Mouse (Mus musculus) left cerebral cortex, postnatal 4 days (tissue): ENCODE measurements at regions not wholly inside any gene's neighbourhood (a gene's known extent, or its start where the extent isn't known, plus 50 kb on each side); places are given as distances from the start of the nearest gene placed in this dataset.

ENCODE experiments used
- DNase-seq: peaks from one replicate; pipeline ENCODE4 v3.0.0-alpha.2; 2022
- intact Hi-C: fragments of 180-260 bp; cut with DNase I; formaldehyde crosslinking; loops from one replicate; pipeline ENCODE4 v1.15.1; 2025

- intact Hi-C loops, result no loop called here
- no peak for DNase-seq
These were observed 163.5 kb upstream of the Kcnh7 start for GRCm38 (mm10) chr2:63347562-63347961.

GRCm38 (mm10) chr2:63326750-63327149, 142.7 kb upstream of the Kcnh7 start:
- no peak for DNase-seq
- intact Hi-C loops, result no loop called here

GRCm38 (mm10) chr2:63280911-63281310, 96.8 kb upstream of the Kcnh7 start:
- DNase-seq, result no peak
- intact Hi-C loops, result no loop called here

- DNase-seq, result no peak
- intact Hi-C loops, result no loop called here
These were observed 89.7 kb upstream of the Kcnh7 start for GRCm38 (mm10) chr2:63273799-63274203.

- intact Hi-C loops, result no loop called here
- no peak for DNase-seq
These were observed 62.1 kb upstream of the Kcnh7 start for GRCm38 (mm10) chr2:63246091-63246612.

- intact Hi-C loops, result no loop called here
- DNase-seq, result peak; percentile 42
These were observed 55.2 kb upstream of the Kcnh7 start for GRCm38 (mm10) chr2:63239326-63239725.
